Mouse (Mus musculus): Measurements from ENCODE around the gene Defb19.

Defb19 gene

DNA sequence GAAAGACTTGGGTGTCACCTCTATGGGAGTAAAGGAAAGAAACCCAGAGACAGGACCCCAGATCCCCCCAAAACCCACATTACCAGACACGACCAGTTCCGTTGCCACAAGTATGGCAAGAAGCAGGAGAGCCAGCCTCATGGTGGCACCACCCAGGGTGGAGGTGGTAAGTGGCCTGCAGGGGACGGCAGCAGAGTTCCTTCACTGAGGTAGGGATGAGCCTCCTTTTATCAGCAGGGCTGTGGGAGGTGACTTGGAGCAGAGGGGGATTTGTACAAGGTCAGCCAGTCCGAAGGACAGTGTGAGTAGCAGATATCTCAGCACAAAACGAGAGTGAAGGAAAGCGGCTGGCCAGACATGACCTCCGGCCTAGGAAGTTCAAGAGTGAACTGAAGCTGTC, at the start of gene Defb19:
Defb19 (minus strand) TSS at position 206 of the 400 bp plus-strand sequence.
- DNase-seq: no peak

DNA sequence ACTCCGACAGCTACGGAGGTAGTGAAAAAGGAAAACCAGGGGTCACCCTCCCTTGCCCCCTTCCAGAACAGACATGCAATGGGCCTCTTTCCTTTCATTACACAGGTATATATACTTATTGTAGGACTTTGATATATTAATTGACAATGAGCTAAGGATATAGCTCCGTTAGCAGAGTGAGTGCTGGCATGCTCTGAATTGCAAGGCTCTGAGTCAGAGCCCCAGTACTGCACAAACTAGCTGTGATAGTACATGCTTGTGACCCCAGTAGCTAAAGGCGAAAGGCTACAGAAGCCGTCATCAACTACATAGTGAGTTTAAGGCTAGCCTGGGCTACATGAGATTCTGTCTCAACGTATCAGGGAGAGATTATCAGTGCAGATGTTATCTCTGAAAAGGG, 49.8 kb upstream of the Defb19 start:
- DNase-seq: no peak

DNA sequence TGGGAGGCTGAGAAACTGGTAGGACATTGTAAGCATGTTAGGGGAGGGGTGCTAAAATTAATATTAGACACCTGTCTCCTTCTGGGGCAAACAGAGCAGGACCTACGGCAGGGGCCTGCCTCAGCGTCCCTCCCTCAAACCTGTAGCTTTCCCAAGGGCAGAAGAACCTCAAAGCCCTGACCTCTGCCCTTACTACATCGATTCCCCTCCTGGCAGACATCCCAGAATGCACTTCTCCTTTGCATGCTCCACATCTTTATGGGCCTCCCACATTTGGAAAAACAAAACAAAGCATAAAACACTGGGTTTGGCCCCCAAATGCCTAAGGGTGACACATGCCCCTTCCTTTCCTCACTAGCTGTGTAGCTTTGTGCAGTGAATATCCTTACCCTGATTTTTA, 49.1 kb upstream of the Defb19 start:
- DNase-seq: no peak

DNA sequence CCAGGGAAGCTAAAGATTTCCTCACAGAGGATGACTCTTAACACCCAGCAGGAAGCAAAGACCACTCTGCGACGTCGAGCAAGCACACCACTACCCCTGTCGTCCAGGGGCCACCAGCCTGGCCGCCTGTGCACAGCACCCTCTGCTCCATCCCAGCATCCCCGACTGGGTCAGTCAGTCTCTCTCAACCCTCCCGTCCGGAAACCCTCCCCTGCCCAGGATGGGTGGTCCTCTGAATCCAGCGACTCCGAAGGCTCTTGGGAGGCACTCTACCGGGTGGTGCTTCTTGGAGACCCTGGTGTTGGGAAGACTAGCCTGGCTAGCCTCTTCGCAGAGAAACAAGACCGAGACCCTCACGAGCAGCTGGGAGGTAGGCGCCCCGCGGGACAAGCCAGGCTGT, 48.0 kb upstream of the Defb19 start:
- peak; percentile 70 for DNase-seq

DNA sequence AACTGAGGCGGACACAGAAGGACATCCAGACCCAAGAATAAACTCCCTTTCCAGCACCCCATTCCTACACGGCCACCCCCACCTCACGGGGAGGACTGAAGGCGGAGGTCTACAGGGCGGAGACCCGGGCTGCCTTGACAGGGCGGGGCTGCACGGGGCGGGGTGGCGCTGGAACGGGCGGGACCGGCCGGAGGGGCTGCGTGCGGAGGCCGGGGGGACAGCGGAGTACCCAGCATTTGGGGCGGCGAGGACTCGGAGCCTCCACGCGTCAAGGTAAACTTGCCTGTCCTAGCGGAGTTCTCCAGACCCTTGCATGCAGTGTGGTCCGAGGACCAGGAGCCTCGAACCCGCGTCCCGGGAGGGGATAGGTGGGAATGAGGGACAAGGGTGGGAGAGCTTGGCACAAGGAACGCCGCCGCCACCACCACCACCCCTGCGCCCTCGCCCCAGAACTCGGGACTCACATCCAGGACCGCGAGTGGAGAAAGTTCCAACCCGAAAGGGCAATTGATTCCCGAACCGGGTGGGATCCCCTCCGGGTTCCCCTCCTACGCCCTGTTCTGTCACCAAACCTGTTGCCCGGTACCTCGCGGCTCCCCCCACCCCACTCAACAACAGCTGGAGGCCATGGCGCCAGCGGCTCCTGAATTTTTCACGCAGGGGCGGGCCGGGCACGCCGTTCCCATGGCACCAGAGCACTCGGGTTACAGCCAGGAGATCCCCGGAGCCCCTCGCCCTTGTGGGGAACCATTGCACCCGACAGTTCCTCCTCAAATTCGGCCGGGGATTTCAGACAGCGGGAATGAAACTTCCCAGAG, 46.9 kb upstream of the Defb19 start, which contains the start of gene Rem1:
Rem1 (plus strand) TSS at position 178 of the 818 bp plus-strand sequence.
- DNase-seq: peak; percentile 81

DNA sequence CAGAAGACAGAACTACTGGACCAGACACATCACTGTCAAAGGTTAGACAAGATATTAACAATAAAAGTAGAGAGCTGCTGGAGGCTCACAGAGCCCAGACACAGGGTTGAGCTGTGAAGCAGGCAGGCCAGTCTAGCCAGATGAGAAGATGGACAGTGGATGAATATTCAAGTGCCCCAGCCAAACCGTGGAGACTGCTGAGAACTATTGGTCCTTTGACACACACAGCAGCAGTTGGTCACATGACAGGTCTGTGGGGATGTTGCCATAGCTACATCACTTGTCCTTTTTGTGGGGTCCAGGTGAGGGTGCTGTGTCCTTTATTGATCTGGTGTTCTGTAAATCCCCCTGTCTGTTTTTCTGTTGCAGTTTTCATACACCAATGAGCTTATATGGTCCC, 45.1 kb upstream of the Defb19 start:
- no peak for DNase-seq

DNA sequence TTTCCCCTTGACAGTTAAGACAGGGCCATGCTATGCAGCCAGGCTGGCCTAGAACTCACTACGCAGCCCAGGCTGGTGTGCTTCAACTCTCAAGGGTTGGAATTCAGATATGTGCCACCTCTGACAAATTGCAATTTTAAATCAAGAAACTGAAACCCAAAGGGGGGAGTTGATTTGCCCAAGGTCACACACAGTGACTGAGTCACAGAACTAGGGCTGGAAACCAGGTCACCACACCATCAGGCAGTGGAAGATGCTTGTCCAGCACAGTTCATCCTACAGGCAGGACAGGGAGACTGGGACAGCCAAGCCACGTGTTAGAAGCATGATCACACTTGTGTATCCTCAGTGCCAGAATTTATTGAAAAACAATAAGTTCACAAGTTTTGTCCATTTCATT, 44.5 kb upstream of the Defb19 start:
- DNase-seq: no peak

DNA sequence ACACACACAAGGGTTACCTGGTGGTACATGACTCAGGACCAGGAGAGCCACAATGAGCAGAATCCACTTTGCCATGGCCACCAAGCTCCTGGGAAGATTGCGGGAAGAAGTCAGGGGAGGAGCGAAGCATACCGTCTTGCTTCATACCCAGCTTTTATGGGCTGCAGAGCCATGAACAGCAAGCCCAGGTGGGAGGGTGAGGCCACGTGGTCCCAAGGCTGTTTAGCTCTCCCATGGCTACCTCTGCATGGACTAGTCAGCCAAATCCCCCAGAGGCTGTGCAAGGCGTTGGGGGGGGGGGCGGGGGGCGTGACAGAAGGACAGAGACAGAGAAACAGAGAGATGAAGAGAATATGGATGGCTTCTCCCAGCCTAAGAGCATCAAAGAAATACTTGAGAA, 42.8 kb upstream of the Defb19 start, which contains the start of gene Defb25:
Defb25 (minus strand) TSS at position 101 of the 400 bp plus-strand sequence.
- no peak for DNase-seq

DNA sequence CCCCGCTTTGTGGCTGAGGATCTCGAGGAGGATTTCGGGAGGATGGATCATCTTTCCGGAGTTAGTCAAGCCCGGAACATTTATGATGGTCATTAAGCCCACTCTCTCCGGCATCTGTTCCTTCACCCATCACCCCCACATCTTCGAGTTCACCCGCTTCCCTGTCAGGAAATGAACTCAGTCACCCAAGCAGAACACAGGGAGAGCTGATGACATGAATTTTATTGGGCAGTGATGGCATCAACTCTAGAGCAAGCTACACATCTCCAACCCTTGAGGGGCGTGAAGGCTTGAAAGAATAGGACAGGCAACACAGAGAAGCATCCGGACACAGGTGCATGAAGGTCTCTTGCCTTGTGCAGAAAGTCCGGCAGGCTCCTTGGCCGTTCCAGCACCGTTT, 42.0 kb upstream of the Defb19 start:
- no peak for DNase-seq

DNA sequence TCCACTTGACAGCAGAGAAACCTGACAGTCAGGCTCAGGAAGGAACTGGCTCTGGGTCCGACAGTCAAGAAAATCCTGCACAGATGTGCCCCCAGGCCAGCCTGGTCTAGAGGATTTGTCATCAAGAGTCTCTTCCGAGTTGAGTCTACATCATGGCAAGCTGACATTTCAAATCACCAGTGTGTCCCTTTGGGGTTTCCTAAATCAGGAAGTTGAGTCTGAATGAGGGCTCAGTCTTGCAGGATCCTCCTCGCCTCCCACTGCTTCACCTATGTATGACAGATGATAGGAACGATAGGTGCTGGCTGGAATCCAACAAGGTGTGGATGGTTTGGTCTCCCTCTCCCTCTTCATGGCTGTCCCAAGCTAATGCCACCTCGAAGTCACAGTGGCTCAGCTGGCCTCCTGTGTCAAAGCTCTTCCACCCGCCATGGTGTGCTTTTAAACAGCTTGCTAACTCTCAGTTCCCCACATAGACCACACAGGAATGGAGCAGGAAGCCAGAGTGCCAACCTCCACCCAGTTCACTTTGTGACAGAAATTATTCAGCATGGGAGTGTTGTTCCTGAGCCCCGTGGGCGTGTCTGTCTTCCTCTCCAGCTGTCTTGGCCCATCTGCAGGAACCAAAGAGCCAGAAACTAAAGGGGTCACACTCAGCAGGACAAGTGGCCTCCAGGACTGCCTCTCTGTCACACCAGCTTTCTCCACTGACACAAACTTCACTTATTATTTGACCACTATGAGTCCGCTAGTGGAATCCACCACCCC, 40.4 kb upstream of the Defb19 start:
- no peak for DNase-seq

DNA sequence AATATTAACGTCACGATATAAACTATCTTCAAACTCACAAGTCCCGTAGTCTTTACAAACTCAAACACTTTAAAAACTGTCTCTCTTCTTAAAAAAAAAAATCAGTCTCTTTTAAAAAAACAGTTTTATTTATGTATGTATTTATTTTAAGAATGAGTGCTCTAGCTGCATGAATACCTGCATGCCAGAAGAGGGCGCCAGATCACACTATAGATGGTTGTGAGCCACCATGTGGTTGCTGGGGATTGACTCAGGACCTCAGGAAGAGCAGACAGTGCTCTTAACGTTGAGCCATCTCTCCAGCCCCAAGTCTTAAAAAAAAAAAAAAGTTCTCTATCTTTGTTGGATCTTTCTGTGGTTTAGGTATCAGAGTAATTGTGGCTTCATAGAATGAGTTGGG, 37.3 kb upstream of the Defb19 start:
- no peak for DNase-seq

DNA sequence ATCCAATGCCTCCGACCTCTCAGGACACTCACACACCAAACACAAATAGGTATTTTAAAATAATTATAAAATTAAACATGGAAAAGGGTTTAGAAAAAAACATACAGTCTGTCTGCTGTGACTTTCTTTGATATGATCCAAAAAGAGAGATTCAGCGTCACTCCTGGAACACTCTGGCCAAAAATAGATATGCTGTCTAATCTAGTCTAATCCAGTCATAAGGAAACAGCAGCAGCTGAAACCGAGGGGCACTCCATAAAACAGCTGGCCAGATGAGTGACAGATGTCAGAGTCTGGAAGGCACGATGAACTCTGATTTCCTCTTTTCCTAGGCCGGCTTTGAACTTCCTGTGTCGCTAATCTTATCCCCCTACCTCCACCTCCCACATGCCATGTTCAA, 36.4 kb upstream of the Defb19 start:
- DNase-seq: no peak

DNA sequence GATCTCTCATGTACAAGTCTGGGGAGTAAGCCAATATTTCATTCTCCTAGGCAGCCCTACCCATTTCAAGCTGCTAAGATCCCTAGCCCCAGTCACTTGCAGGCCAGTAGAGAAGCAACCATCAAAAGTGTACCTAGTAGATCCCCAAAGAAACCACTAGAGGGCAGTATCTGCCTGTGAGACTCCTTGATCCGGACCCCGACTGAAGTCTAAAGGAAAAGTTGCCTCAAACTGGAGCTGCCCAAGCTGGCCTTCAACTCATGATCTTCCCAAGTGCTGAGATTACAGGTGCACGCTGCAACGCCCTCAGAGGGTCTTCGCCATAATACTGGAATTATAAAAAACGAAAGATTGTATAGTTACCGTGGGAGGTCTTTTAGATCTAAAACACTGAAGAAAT, 35.5 kb upstream of the Defb19 start:
- DNase-seq: peak; percentile 71

DNA sequence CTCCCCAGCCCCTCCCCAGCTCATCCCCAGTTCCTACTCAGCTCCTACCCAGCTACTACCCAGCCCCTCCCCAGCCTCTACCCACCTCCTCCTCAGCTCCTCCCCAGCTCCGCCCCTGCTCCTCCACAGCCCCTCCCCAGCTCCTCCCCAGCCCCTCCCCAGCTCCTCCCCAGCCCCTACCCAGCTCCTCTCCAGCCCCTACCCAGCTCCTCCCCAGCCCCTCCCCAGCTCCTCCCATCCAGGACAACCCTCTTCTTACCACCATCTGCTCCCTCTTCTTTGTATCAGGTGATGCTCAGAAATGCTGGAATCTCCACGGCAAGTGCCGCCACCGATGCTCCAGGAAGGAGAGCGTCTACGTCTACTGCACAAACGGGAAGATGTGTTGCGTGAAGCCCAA, 32.1 kb upstream of the Defb19 start:
- DNase-seq: no peak

DNA sequence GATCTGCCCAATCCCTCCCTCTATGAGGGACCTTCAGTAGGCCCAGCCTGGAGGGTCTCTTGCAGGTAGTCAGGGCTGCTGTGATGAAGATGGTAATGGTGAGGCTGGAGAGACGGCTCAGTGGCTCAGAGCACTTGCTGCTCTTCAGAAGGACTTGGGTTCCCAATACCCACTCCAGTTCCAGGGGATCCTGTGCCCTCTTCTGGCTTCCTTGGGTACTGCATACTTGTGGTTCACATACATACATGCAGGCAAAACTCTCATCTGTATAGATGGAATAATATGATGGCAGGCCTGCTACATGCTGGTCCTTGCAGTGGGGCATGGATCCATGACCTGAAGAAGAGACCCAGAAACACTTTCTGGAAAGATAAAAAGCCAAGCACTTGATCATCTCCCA, 28.6 kb upstream of the Defb19 start:
- no peak for DNase-seq

DNA sequence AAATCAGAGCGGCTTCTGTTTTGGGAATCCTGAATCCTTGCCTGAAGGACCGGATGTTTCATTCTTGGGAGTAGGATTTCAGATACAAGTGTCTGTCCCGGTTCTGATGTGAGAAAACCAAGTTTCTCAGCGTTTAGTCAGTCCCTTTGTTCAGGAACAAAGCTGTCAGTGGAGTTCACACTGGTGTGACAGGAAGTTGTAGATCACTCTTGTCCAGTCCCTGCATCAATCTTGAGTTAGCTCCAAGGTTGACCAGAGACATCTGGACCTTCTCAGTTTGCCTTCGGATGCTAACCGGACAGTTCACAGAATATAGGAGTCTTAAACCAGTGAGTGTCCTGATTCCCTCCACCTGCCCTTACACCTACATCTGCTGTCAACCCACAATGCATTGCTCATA, 27.6 kb upstream of the Defb19 start:
- DNase-seq: no peak

DNA sequence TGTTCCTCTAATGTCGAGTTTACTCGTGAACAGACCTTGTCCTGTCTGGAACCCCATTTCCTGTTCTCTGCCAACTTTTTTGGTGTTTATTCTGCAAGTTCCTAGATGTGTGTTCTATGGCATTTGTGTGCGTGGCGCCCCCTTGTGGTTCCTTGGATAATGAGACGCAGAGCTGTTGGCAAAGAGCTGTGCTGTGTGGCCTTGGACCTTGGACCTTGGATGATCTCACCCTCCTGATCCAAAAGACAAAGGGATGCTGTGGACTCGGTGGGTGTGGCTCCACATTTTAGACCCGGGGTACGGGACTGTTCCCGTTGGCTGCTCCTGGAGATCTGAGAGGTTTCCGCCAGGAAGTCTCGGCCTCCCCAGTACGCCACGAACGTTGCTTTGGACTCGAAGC, 23.9 kb upstream of the Defb19 start, which contains the start of gene Defb36:
Defb36 (plus strand) TSS at position 271 of the 400 bp plus-strand sequence.
- DNase-seq: peak; percentile 67

DNA sequence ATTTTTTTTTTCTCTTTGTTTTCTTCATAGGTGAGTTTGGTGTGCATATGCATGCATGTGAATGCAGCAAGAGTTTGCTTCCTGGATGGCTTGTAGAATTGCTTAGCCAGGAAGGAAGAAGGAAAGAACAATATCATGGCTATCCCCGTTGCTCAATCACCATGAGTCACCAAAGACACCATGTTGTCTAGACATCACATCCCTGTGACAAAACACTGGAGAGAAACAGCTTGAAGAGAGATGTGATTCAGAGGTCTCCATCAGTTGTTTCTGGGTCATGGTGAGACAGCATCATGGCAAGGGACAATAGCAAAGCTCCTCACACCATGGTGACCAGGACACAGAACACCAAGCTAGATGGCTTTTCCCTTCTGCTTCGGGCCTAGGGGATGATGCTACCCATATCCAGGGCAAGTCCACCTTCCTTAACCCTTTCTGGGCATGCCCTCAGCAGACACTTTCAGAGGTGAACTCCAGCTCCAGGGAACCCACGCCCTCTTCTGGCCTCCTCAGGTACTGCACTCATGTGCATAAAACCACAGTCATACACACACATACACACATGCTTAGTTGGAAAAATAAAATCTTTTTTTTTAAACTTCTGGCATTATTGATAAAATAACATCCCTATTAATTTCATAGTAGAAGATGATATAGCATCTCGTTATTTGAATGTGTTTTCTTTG, 21.3 kb upstream of the Defb19 start:
- no peak for DNase-seq

DNA sequence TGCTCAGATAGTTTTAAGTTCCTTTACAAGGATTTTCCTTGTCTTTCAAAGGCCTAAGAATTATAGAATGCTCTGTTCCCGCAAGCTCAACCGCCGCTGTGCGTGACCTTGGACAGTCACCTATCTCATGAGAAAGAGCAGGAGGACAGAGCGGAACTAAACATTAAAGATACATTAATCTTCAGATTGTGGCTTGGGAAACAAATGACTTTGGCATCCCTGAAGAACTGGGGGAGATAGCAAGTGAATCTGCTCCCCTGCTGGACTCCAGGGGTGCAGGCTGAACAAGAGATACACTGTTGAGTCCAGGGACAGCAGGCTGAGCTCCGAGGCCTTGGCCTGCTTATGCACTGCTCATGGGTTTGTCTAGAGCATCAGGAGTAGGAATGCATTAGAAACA, 20.0 kb upstream of the Defb19 start:
- DNase-seq: no peak

DNA sequence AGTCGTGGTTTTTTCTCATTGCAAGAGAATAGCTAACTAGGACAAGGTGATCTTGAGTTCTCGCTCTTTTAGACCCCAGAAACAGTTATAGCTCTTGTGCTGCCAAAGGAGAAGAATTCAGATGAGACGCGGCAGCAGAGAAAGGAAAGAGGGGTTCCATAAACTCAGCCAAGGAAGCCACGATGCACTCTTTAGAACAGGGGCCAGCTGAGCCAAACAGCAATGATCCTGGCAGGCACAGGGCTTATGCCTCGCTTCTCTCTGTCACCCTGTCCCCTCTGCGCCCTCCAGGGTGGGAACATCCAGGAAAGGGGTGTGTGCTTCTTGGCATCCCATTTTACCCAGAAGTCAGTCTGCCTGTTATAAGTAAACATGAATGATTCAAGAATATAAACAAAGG, 19.2 kb upstream of the Defb19 start, which contains the start of gene Defb45:
Defb45 (minus strand) TSS at position 101 of the 400 bp plus-strand sequence.
- no peak for DNase-seq

DNA sequence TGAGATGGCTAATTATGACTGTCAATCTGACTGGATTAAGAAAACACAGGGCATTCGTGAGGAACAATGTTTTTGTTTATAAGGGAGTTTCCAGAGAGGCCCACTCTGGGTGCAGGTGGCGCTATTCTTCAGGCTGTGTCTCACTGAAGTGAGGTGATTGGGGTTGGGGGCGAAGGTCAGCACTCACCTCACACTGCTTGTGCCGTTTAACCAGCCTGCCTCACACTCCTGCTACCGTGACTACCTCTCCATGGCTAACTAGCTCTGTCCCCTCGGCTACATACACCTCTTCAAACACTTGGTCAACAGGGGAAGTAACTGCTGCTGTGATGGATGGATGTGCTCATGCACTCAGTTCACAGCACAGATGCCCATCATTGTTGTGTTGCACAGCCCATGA, 8.9 kb upstream of the Defb19 start:
- DNase-seq: peak; percentile 39

DNA sequence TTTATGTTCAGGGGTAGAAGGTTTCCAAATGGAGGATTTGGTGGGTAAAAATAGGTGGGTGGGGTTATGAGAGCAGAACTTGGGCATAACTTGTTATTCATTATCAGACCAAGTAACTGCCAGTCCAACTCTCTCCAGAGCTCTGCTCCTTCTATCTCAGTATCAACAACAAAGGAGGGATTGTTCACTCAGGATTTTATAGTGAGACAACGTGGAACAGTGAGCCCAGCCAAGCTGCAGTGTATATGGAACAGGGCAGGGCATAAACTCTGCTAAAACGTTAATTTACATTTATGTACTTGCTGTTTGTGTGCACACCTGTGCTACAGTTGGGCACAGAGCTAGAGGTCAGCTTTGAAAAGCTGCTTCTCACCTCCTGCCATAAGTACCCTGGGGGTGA, 8.3 kb upstream of the Defb19 start:
- no peak for DNase-seq

DNA sequence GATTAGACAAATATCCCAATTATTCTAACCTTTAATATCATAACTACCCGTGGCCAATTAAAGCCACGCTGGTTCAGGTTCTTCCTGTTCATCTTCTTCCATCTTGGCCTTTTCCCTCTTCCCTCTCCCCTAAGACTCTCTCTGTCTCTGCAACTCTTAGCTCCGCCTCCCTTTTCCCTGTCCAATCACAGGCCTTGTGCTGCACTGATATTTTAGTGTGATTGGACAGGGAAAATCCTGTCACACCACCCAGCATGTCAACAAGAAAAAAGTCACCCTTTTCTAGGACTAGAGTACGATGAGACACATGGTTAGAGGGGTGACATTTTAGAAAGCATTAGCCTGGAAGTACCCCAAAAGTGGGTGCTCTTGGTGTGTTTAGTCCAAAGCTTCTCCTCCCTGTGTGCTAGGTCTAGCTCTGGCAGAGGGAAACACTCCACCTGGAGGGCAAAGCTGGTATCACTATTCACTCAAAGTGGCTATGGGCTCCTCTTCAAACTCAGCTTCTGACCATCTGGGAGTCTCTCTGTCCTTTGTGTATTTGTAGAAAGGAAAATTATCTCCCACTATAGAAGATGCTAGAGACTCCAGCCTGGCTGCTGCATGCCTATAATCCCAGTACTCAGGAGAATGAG, 6.9 kb upstream of the Defb19 start:
- peak; percentile 36 for DNase-seq

Data from kidney, postnatal 10 days (tissue).